Mouse (Mus musculus) testis, adult 2 months (tissue): ENCODE results near the gene Gm9508.

Experiments
- CTCF ChIP-seq: fragments of 200-500 bp; IDR thresholded peaks from 2 replicates; pipeline ENCODE4 v1.5.1; 2012; ENCODE audit warnings: low read depth, mild to moderate bottlenecking, inconsistent platforms, low read length, moderate library complexity; ENCODE audit not compliant: control insufficient read depth, insufficient read depth, insufficient replicate concordance
- POLR2A ChIP-seq: fragments of 200-500 bp; IDR thresholded peaks from 2 replicates; pipeline ENCODE4 v1.6.1; 2012; ENCODE audit warnings: low read depth, mild to moderate bottlenecking, inconsistent platforms, low read length, moderate library complexity; ENCODE audit not compliant: control insufficient read depth

DNA sequence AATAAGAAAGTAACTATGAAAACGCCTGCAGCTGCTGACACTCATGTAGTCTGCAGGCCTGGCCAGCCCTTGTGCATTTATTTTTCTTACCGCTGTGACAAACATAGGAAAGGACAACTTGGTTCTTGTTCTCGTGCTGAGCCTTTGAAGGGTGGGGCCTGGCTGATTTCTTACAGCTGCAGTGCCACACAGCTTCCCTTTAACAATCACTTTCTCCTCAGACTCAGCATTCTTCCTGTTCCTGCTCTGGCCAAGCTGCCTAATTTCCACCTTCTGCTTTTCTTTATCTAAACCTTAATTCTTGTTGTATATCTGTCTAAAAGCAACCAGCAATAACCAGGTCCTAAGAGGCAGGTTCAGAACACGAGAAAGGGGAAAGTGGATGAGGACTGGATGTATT lies 16.7 kb upstream of the Gm9508 start:
- TF ChIP-seq CTCF (no peak), POLR2A (no peak)
